Mouse (Mus musculus): ENCODE data around the gene Pomt1. TPM values are rescaled to one million over a fixed set of nuclear protein-coding genes. Genes with fewer than 3 reads are reported as not detected.

Pomt1 gene
- polyA plus RNA-seq (2014; fragmentation: Nextera tagmentation; extraction: Ambion mirVana) = 35.7 and 37.1 TPM in 2 replicates

DNA sequence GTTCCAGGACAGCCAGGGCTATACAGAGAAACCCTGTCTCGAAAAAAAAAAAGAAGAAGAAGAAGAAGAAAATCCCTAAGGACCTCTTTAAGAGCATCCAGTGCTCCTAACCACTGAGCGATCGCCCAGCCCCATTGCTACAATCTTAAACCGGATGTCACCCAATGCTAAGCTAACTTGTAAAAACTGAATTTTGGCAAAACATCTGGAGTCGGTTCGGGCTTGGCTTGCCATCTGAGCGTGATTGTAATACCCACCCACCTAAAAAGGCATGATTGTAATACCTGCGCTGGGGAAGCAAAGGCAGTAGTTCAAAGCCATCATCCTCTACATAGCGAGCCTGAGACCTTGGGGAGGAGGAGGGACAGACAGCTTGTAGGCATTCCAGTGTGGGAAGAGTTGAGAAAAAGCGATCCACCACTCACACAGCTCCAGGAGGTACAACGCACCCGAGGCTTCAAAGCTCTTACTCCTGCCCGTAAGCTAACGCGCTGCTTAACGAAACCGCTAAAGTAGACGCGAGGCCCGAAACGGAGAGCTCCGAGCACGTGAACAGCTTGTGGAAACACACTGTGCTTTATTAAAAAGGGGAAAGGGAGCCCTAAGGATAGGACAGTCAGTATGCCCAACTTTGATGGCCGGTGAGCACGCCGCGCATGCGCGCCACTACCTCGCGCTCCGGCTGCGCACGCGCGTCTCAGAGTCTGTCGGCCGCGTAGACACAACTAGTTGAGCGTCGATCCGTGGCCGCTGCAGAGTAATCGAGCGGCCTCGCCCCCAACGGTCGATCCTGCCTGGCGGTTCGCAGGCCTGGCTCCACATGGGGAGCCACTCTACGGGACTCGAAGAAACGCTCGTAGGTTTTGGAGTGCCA lies at the start of gene Pomt1:
Pomt1 (plus strand) TSS at position 705 of the 874 bp plus-strand sequence.
- peak within 1 kb of the TSS; percentile 78 for H3K4me3 ChIP-seq (ENCODE audit: low read depth, low read length)
- H3K27ac ChIP-seq (ENCODE audit: low read depth, low read length) = peak within 1 kb of the TSS; percentile 88
- H3K9me3 ChIP-seq (ENCODE audit: control insufficient read depth, low read length) = no peaks in the 10 kb centered on the region
- H3K9ac ChIP-seq (ENCODE audit: low read depth, low read length) = peak within 1 kb of the TSS; percentile 79
- peak; percentile 91 for DNase-seq (ENCODE audit: low spot score)
- H3K4me2 ChIP-seq = peak within 1 kb of the TSS; percentile 92
- under 1% methylated on average over 54 of the region's 54 CpGs for WGBS
- peaks cover 20% of the 10 kb centered on the region for H3K36me3 ChIP-seq (ENCODE audit: control insufficient read depth, insufficient read depth, low read length)
- peaks cover 12% of the 10 kb centered on the region for H3K4me1 ChIP-seq (replicated peaks; ENCODE audit: control insufficient read depth, insufficient read depth, low read length)
- no peaks in the 10 kb centered on the region for H3K27me3 ChIP-seq (replicated peaks; ENCODE audit: control insufficient read depth, insufficient read depth, low read length)
- ATAC-seq (replicated peaks; ENCODE audit: low FRiP score) = peak; percentile 88

DNA sequence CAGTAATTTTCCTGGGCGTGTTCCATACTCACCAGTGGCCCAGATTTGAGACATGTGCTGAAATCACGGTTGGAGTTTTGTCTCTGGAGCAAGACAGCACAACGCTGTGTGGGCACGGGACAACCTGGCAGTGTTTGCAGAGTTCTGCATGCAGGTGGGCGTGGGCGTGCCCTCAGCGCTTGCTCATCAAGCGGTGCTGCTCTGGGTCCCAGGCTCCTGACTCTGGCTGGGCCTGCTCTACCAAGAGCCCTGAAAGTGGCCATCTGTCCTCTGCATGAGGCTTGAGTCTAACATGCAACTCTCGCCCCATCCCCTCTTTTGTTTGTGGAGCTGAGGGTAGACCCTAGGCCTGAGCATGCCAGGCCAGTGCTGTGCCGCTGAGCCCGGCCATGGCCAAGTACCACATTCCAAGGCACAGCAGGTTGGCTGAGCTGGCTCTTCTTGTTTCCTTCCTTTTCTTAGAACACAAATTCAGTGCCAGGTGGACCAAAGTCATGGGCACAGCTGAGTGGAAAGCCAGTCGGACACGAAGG lies 49.3 kb upstream of the Pomt1 start:
- H3K4me2 ChIP-seq = no peak overlapping the region
- WGBS = 95% methylated on average over 13 of the region's 13 CpGs
- ATAC-seq (replicated peaks; ENCODE audit: low FRiP score) (no peak), DNase-seq (ENCODE audit: low spot score) (no peak)
- H3K9ac ChIP-seq (ENCODE audit: low read depth, low read length) = no peak overlapping the region
- no peak overlapping the region for H3K27ac ChIP-seq (ENCODE audit: low read depth, low read length)
- H3K9me3 ChIP-seq (ENCODE audit: control insufficient read depth, low read length) = no peaks in the 10 kb centered on the region
- no peaks in the 10 kb centered on the region for H3K27me3 ChIP-seq (replicated peaks; ENCODE audit: control insufficient read depth, insufficient read depth, low read length)
- peaks cover 48% of the 10 kb centered on the region for H3K36me3 ChIP-seq (ENCODE audit: control insufficient read depth, insufficient read depth, low read length)
- no peak overlapping the region for H3K4me3 ChIP-seq (ENCODE audit: low read depth, low read length)
- no peaks in the 10 kb centered on the region for H3K4me1 ChIP-seq (replicated peaks; ENCODE audit: control insufficient read depth, insufficient read depth, low read length)

DNA sequence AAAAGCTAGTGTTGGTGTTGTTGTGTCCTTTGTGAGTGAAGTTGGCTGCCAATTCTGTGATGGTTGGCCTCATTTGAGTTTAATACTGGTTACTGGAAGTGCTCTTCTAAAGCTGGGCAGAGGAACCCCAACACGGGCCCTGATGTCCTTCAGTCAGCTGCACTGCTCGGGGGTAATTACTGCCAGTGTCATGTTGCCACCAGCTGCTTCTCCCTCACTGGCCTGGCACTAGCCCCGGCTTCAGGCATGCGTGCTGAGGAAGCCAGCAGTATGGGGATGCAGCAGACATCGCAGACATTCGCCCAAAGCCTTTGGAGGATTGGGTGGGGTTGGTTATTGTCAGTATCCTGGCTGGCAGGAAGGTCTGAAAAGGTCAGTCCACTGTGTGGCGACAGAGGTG lies 48.7 kb upstream of the Pomt1 start:
- Histone ChIP-seq H3K4me2 (no peak overlapping the region), H3K36me3 (ENCODE audit: control insufficient read depth, insufficient read depth, low read length) (peaks cover 49% of the 10 kb centered on the region), H3K4me3 (ENCODE audit: low read depth, low read length) (no peak overlapping the region), H3K4me1 (replicated peaks; ENCODE audit: control insufficient read depth, insufficient read depth, low read length) (no peaks in the 10 kb centered on the region), H3K9me3 (ENCODE audit: control insufficient read depth, low read length) (no peaks in the 10 kb centered on the region), H3K9ac (ENCODE audit: low read depth, low read length) (no peak overlapping the region), H3K27me3 (replicated peaks; ENCODE audit: control insufficient read depth, insufficient read depth, low read length) (no peaks in the 10 kb centered on the region), H3K27ac (ENCODE audit: low read depth, low read length) (no peak overlapping the region)
- ATAC-seq (replicated peaks; ENCODE audit: low FRiP score) (no peak), DNase-seq (ENCODE audit: low spot score) (no peak)
- WGBS = 90% methylated on average over 7 of the region's 7 CpGs

DNA sequence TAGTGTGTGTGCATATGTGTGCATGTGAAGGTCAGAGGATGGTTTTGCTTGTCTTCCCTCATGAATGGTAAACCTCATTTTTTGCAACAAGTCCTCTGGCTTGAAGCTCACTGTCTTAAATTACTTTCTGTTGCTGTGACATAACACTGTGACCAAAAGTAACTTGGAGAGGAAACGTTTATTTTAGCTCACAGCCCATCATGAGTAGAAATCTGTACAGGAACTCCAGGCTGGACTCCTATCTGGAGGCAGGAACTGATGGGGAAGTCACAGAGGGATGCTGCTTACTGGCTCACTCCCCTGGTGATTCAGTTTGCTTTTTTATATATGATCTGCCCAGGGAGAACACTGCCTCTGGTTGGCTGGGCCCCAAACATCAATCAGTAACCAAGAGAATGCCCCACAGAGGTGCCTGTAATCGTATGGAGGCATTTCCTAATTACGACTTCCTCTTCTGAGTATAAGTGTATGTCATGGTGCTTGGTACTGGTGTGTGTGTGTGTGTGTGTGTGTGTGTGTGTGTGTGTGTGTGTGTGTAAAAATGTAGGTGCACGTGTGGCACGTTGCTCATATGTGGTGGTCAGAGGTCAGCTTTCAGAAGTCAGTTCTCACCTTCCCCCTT lies 47.2 kb upstream of the Pomt1 start:
- H3K4me3 ChIP-seq (ENCODE audit: low read depth, low read length) = no peak overlapping the region
- no peaks in the 10 kb centered on the region for H3K9me3 ChIP-seq (ENCODE audit: control insufficient read depth, low read length)
- WGBS = 83% methylated on average over 5 of the region's 5 CpGs
- ATAC-seq (replicated peaks; ENCODE audit: low FRiP score) (no peak), DNase-seq (ENCODE audit: low spot score) (no peak)
- H3K27ac ChIP-seq (ENCODE audit: low read depth, low read length) = no peak overlapping the region
- H3K4me2 ChIP-seq = no peak overlapping the region
- no peaks in the 10 kb centered on the region for H3K4me1 ChIP-seq (replicated peaks; ENCODE audit: control insufficient read depth, insufficient read depth, low read length)
- H3K27me3 ChIP-seq (replicated peaks; ENCODE audit: control insufficient read depth, insufficient read depth, low read length) = no peaks in the 10 kb centered on the region
- no peak overlapping the region for H3K9ac ChIP-seq (ENCODE audit: low read depth, low read length)
- H3K36me3 ChIP-seq (ENCODE audit: control insufficient read depth, insufficient read depth, low read length) = peaks cover 58% of the 10 kb centered on the region

DNA sequence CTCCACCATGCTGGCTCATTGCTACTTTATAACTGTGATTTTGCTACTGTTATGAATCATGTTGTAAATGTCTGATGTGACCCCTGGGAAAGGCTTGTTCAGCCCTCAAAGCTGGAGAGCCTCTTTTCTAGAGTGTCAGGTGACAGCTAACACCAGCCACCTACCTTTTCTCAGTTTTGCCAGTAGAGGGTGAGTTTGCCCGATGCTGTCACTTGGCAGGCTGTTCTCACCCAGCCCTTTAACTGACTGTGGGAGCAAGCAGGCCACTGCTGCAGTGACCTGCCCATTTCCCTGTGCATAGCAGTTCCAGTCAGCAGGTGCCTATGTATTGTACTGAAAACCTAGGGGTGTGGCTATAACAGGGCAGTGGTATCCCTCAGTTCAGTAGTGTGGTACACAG lies 45.8 kb upstream of the Pomt1 start:
- H3K4me1 ChIP-seq (replicated peaks; ENCODE audit: control insufficient read depth, insufficient read depth, low read length) = no peaks in the 10 kb centered on the region
- H3K9me3 ChIP-seq (ENCODE audit: control insufficient read depth, low read length) = no peaks in the 10 kb centered on the region
- H3K27me3 ChIP-seq (replicated peaks; ENCODE audit: control insufficient read depth, insufficient read depth, low read length) = no peaks in the 10 kb centered on the region
- peaks cover 65% of the 10 kb centered on the region for H3K36me3 ChIP-seq (ENCODE audit: control insufficient read depth, insufficient read depth, low read length)
- WGBS = 72% methylated on average over 1 of the region's 1 CpGs
- H3K9ac ChIP-seq (ENCODE audit: low read depth, low read length) = no peak overlapping the region
- no peak overlapping the region for H3K4me2 ChIP-seq
- ATAC-seq (replicated peaks; ENCODE audit: low FRiP score) = no peak
- H3K4me3 ChIP-seq (ENCODE audit: low read depth, low read length) = no peak overlapping the region
- no peak overlapping the region for H3K27ac ChIP-seq (ENCODE audit: low read depth, low read length)
- no peak for DNase-seq (ENCODE audit: low spot score)

DNA sequence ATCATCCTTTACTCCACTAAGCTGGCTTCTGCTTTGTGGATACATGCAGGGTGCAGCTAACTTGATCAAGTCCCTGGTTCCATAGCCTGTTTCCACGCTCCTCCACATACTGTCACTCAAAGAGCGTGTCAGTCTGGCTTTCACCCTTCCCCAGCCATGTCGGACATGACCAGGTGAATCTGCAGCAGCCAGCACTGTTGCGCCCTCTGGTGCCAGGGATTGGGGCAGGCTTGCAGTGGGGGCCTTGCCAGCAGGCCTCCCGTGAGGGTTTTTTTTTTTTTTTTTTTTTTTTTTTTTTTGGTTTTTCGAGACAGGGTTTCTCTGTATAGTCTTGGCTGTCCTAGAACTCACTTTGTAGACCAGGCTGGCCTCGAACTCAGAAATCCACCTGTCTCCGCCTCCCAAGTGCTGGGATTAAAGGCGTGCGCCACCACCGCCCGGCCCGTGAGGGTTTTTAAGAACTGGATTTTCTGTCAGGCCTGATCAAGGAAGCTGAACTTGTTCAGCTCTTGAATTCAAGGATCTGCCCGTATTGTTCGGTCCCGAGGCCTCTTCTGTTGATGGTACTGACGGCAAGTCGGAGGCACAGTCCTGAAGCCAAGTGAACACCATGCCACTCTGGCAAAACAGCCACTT lies 44.4 kb upstream of the Pomt1 start:
- WGBS = 85% methylated on average over 16 of the region's 18 CpGs
- Histone ChIP-seq H3K4me1 (replicated peaks; ENCODE audit: control insufficient read depth, insufficient read depth, low read length) (no peaks in the 10 kb centered on the region), H3K36me3 (ENCODE audit: control insufficient read depth, insufficient read depth, low read length) (peaks cover 64% of the 10 kb centered on the region), H3K27ac (ENCODE audit: low read depth, low read length) (no peak overlapping the region), H3K27me3 (replicated peaks; ENCODE audit: control insufficient read depth, insufficient read depth, low read length) (no peaks in the 10 kb centered on the region), H3K4me3 (ENCODE audit: low read depth, low read length) (no peak overlapping the region), H3K9ac (ENCODE audit: low read depth, low read length) (no peak overlapping the region), H3K4me2 (no peak overlapping the region), H3K9me3 (ENCODE audit: control insufficient read depth, low read length) (no peaks in the 10 kb centered on the region)
- ATAC-seq (replicated peaks; ENCODE audit: low FRiP score) (peak; percentile 58; the same call in 1 of the 2 replicates), DNase-seq (ENCODE audit: low spot score) (peak; percentile 60)

DNA sequence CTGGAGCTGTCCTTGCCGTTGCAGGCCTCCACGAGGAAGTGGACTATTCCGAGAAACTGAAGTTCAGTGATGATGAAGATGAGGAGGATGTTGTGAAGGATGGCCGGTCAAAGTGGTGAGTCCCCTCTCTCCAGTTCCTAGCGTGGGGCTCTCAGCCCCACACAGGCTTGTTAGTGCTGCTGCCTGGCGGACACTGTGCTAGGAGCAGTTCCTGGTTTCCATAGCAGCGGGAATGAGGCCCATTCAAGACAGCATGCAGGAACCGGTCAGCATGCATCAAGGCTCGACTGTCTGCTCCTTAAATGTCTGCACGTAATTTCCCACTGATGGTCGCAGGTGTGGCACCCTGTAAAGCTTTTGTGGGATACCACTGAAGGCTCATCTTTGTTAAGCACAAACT lies 37.4 kb upstream of the Pomt1 start:
- Histone ChIP-seq H3K4me3 (ENCODE audit: low read depth, low read length) (no peak overlapping the region), H3K36me3 (ENCODE audit: control insufficient read depth, insufficient read depth, low read length) (peaks cover 82% of the 10 kb centered on the region), H3K4me1 (replicated peaks; ENCODE audit: control insufficient read depth, insufficient read depth, low read length) (no peaks in the 10 kb centered on the region), H3K27me3 (replicated peaks; ENCODE audit: control insufficient read depth, insufficient read depth, low read length) (no peaks in the 10 kb centered on the region), H3K9ac (ENCODE audit: low read depth, low read length) (no peak overlapping the region), H3K4me2 (no peak overlapping the region), H3K9me3 (ENCODE audit: control insufficient read depth, low read length) (no peaks in the 10 kb centered on the region), H3K27ac (ENCODE audit: low read depth, low read length) (no peak overlapping the region)
- 88% methylated on average over 11 of the region's 11 CpGs for WGBS
- no peak for DNase-seq (ENCODE audit: low spot score)
- no peak for ATAC-seq (replicated peaks; ENCODE audit: low FRiP score)

DNA sequence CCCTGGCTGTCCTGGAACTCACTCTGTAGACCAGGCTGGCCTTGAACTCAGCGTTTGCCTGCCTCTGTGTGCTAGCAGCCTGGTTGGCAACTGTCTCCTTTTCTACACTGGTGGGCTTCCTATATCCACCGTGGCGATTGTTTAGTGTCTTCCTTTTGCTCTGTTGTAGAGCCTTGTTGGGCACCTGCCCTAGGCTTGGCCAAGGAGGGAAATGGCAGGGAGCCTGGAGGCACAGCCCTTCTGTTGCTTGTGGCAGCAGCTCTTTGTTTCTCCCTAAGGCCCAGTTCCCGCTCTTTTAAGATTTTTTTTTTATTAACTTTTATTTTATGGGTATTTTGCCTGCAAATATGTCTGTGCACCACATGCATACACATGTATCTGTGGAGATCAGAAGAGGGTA lies 36.4 kb upstream of the Pomt1 start:
- no peaks in the 10 kb centered on the region for H3K27me3 ChIP-seq (replicated peaks; ENCODE audit: control insufficient read depth, insufficient read depth, low read length)
- H3K4me3 ChIP-seq (ENCODE audit: low read depth, low read length) = no peak overlapping the region
- H3K36me3 ChIP-seq (ENCODE audit: control insufficient read depth, insufficient read depth, low read length) = peaks cover 79% of the 10 kb centered on the region
- no peak for DNase-seq (ENCODE audit: low spot score)
- H3K4me1 ChIP-seq (replicated peaks; ENCODE audit: control insufficient read depth, insufficient read depth, low read length) = no peaks in the 10 kb centered on the region
- H3K4me2 ChIP-seq = no peak overlapping the region
- no peak overlapping the region for H3K27ac ChIP-seq (ENCODE audit: low read depth, low read length)
- ATAC-seq (replicated peaks; ENCODE audit: low FRiP score) = no peak
- H3K9me3 ChIP-seq (ENCODE audit: control insufficient read depth, low read length) = no peaks in the 10 kb centered on the region
- WGBS = 94% methylated on average over 4 of the region's 4 CpGs
- no peak overlapping the region for H3K9ac ChIP-seq (ENCODE audit: low read depth, low read length)

Data from liver, embryonic 11.5 days (tissue).